Mouse (Mus musculus): ENCODE data around the gene Smg9.

- no peak for TF ChIP-seq CTCF (IDR thresholded peaks at IDR 0.05; ENCODE audit: extremely low read depth, insufficient read depth, low read length)
- no peak for TF ChIP-seq POLR2A (IDR thresholded peaks at IDR 0.05; ENCODE audit: extremely low read depth, insufficient read depth, low read length)
These were observed 16.6 kb upstream of the Smg9 start for GRCm38 (mm10) chr7:24382730-24383372.

All from cortical plate, adult 2 months (tissue).